Mouse (Mus musculus): Measurements from ENCODE around the gene Tmem44. TPM values are rescaled to one million over a fixed set of nuclear protein-coding genes. Genes with fewer than 3 reads are reported as not detected.

The Tmem44 gene
- polyA plus RNA-seq, 3 experiments from 2014 or later = 0.17 to 0.81 (median 0.70) TPM

GRCm38 (mm10) chr16:30552621-30553338 lies 2.1 kb upstream of the Tmem44 start:
- no peak for ATAC-seq

- ATAC-seq = peak; percentile 88
These were observed 485 bp downstream of the Tmem44 start for GRCm38 (mm10) chr16:30549966-30550747.

- ATAC-seq = no peak
These were observed 1.1 kb downstream of the Tmem44 start for GRCm38 (mm10) chr16:30549516-30549915.

- no peak for ATAC-seq
These were observed 2.4 kb downstream of the Tmem44 start for GRCm38 (mm10) chr16:30548291-30548690.

- ATAC-seq = no peak
These were observed 5.9 kb downstream of the Tmem44 start for GRCm38 (mm10) chr16:30544693-30545092.

- ATAC-seq = no peak
These were observed 7.3 kb downstream of the Tmem44 start for GRCm38 (mm10) chr16:30543386-30543785.

- no peak for ATAC-seq
These were observed 7.8 kb downstream of the Tmem44 start for GRCm38 (mm10) chr16:30542826-30543225.

GRCm38 (mm10) chr16:30540107-30541001 lies 10.3 kb downstream of the Tmem44 start:
- no peak for ATAC-seq

GRCm38 (mm10) chr16:30539433-30539832 lies 11.2 kb downstream of the Tmem44 start:
- ATAC-seq = peak; percentile 54

GRCm38 (mm10) chr16:30535075-30535474 lies 15.6 kb downstream of the Tmem44 start:
- ATAC-seq = peak; percentile 71

GRCm38 (mm10) chr16:30533592-30533991 lies 17.1 kb downstream of the Tmem44 start:
- peak; percentile 39 for ATAC-seq

- no peak for ATAC-seq
These were observed 17.7 kb downstream of the Tmem44 start for GRCm38 (mm10) chr16:30532929-30533328.

GRCm38 (mm10) chr16:30531761-30532406 lies 18.8 kb downstream of the Tmem44 start:
- ATAC-seq = no peak

- no peak for ATAC-seq
These were observed 19.8 kb downstream of the Tmem44 start for GRCm38 (mm10) chr16:30530815-30531214.

- ATAC-seq = no peak
These were observed 22.3 kb downstream of the Tmem44 start for GRCm38 (mm10) chr16:30528386-30528785.

GRCm38 (mm10) chr16:30527889-30528288 lies 22.8 kb downstream of the Tmem44 start:
- no peak for ATAC-seq

- ATAC-seq = no peak
These were observed 24.9 kb downstream of the Tmem44 start for GRCm38 (mm10) chr16:30525756-30526155.

- ATAC-seq = no peak
These were observed 26.2 kb downstream of the Tmem44 start for GRCm38 (mm10) chr16:30524481-30524880.

GRCm38 (mm10) chr16:30522253-30522940 lies 28.2 kb downstream of the Tmem44 start:
- ATAC-seq = no peak

GRCm38 (mm10) chr16:30521147-30521546 lies 29.5 kb downstream of the Tmem44 start:
- no peak for ATAC-seq

GRCm38 (mm10) chr16:30520361-30520823 lies 30.2 kb downstream of the Tmem44 start:
- ATAC-seq = peak; percentile 58

GRCm38 (mm10) chr16:30518635-30519034 lies 32.0 kb downstream of the Tmem44 start:
- no peak for ATAC-seq

Measured in inflammation-experienced regulatory T-cells, adult 6 months (primary cell).